Mouse (Mus musculus): ENCODE measurements around the gene Rpl29.

The Rpl29 gene

DNA sequence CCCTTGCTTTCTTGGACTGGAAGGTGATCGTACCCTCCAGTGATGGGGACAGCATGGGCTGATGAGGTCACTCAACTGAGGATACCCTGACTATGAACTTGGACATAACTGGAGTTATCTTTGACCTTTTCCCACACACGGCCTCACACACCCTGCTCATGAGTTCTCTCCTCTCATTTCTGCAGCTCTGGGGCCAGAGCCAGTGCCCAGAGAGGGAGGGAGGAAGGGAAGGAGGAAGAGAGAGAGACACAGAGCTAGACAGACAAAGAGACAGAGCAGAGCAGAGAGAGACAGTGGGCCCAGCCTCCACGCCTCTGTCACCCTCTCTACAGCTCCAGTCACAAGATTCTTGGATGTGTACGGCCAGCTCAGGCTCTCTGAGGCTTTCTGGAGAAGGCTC is 43.1 kb downstream of the Rpl29 start:
- no peak for DNase-seq (ENCODE audit: low read depth in 1 of 2, low spot score in 2 of 2)

DNA sequence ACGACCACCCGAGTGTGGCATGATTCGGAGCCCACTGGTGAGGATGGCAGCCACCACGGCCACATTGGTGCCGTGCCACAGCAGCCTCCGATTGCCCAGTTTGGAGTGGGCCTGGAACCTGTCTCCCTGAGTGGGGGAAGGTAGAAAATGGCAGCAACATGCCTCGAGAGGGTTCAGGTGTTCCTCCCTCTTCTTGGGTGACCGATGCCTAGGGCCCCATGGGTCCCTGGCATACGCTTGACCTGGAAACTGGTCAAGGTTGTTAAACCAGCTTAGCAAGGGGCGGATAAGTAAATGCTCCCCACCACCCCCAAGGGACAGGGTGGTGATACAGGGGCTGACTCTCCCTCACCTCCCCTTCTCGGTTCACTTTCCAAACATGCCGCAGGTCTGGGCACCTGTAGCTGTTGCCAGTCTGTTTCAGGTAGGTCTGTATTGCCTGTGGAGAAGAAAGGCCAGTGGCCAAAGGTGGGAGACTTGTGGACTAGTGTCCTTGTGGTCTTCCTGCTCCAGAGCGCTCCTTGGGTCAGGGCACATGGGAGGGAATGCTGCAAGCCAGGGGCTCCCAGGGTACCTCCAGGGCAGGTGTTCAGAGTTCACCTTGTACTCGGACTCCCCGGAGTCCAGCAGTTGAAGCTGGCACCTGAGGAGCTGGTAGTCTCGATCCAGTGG is 44.0 kb downstream of the Rpl29 start:
- DNase-seq (ENCODE audit: low read depth in 1 of 2, low spot score in 2 of 2) = no peak

DNA sequence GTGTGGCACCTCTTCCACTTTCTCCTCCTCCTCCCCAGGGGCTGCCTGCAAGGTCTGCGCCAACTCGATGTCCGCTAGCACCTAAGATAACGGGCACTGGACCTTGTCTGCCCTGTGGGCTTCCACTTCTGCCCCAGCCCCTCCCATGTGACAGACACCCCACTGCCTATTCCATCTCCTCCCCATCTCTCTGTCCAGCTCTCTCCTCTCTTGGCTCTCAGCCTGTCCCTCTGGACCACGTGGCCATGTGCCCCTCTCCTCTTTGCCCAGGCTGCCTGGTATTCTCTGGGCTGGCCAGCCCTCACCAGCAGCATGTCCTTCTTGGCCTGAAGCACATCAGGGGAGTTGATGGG is 44.5 kb downstream of the Rpl29 start:
- no peak for DNase-seq (ENCODE audit: low read depth in 1 of 2, low spot score in 2 of 2)

DNA sequence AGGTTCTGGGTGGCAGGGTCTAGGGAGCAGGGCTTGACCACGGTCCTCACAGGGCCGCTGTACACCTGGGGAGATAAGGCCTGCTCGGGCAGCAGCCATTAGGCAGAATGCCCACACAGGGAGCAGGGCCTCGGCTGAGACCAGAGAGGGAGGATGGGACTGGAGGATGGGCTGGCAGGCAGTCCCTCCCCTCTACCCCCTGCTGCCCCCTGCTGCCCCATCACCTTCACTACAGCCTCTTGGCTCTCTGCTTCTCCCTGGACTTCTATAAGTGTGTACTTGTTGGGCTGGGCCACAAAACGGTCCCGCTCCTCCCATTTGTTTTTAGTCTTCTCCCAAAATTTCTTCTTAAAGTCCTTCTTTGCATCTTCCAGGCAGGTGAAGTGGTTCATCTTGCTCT is 45.2 kb downstream of the Rpl29 start:
- no peak for DNase-seq (ENCODE audit: low read depth in 1 of 2, low spot score in 2 of 2)

DNA sequence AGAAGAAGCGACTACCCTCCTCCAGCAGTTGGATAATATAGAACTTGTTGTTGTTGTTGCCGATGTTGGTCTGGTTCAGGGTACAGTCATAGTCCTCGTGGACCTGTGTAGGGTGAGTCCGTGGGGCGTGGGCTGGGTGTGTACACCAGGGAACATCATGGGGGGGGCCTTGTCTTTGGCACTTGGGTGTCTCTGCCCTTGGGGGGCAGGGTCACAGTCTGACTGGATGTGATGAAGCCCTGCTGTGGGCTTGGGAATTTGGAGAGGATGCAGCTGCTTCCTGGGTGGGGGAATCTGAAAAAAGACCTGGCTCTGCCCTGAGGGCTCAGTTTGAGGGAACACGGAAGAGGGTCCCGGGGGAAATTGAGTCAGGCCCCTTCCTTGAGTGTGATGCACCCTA is 45.8 kb downstream of the Rpl29 start:
- DNase-seq (ENCODE audit: low read depth in 1 of 2, low spot score in 2 of 2) = no peak

DNA sequence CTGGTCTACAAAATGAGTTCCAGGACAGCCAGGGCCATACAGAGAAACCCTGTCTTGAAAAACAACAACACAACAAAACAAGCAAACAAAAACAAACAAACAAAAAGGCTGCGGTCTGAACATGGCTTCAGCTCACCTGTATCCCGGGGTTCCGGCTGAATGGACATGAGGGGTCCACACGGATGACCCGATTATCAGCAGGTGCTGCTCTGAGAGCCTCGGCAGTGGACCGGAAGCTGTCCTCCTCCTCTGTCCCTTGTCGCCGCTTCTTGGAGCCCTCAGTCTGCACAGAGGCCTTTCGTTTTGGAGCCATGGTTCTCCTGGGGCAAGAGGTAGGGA is 46.4 kb downstream of the Rpl29 start, which contains the start of gene Rrp9:
Rrp9 (plus strand) TSS at position 301 of the 339 bp plus-strand sequence.
- DNase-seq (ENCODE audit: low read depth in 1 of 2, low spot score in 2 of 2) = no peak

DNA sequence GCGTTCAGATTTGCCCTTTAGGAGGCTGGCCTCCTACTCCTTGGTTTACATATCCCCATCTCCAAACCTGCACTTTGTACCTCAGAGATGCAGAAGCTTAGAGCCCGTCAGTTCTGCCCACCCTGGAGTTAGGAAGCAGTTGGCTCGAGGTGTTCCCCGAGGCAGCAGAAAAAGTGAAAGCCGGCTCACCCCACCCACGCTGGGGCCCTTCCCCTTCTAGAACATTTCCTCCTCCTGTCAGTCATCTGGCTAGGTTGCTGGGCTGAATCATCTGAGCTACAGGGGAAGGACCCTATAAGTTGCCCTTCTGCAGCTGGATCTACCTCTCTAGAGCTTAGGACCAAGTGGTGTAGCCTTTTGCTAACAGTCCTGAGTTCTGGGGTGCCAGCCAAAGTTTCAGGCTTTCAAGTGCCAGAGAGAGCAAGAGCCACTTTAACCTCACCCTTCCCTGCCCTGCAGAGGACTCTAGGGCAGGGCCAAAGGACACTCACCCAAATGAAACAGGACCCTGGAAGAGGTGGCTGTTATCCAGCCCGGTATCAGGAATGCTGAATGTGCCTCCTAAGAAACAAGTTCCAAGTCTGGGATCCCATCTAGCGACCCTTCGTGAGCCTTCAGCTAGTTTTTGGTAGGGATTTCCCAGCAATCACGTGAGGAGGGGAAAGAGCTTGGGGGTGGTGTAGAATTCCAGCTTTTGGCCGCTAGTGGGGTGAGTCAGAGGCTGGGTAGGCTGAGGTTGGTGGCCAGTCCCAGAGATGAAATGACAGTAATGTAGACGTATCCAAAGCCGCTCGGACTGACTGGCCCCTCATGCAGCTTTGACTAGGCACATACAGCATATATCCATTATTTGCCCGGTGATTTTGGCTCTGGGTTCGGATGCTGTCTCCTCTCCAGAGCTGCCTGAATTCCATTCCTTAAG is 47.0 kb downstream of the Rpl29 start:
- DNase-seq (ENCODE audit: low read depth in 1 of 2, low spot score in 2 of 2) = peak in 1 of 2 experiments; percentile 49

DNA sequence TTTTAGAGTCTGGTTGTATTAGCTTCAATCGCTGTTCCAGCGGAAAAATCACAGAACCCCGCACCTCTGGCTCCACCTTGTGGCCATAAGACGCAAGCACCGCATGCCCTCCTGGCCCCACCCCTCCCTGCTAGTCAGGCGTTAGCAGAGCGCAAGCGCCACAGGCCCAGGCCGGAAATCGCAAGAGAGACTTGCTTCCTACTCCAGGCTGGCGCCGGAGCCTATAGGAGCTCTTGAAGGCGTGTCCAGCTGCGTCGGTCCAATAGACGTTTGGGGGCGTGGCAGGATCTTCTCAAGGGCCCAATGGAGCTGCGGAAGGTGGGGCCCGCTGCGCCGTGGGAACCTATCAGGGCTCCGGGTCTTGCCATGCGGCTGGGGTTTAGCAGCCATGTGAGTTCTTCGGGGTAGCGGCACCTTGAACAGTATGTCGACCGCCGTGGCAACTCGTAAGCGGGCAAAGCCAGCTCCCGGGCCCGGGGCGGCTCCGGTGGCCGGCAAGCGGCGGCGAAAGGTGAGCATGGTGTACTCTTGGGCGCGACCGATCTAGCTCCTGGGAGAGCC is 47.8 kb downstream of the Rpl29 start, which contains the start of gene Parp3:
Parp3 (minus strand) TSS at position 26 of the 561 bp plus-strand sequence.
- DNase-seq (ENCODE audit: low read depth in 1 of 2, low spot score in 2 of 2) = peak; percentile 97 to 99

DNA sequence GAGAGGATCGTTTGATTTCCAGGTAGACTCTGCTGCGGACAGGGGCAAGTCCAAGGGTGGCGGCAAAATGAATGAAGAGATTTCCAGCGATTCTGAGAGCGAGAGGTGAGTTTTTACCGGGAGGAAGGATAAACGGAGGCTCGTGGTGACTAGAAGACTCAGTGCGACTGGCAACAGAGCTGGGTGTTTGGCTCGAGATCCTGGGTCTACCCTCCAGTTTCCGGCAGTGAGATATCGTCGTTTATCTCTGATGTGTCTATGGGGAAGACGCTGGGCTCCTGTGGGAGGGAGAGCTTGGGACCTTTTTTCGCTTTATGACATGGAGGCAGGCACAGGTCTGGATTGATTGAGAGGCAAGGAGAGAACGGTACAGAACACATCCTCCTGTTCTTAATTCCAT is 48.4 kb downstream of the Rpl29 start:
- no peak for DNase-seq (ENCODE audit: low read depth in 1 of 2, low spot score in 2 of 2)

DNA sequence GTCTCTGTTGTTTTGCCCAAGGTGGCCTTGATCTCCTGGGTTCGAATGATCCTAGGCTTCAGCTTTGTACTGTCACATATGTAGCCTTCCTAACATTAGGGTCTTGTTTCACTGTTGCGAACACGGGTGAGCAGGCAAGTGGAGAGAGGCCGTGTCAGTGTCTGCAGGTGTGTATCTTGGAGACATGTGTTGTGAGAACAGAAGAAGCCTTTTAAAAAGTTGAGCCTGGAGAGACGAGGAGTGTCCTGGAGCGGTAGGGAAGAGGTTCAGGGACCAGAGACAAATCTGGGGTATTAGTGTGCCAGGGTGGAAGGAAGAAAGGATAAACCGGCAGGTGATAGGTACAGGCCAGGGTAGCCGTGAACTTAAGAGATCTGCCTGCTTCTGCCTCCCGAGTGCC is 48.8 kb downstream of the Rpl29 start:
- no peak for DNase-seq (ENCODE audit: low read depth in 1 of 2, low spot score in 2 of 2)

DNA sequence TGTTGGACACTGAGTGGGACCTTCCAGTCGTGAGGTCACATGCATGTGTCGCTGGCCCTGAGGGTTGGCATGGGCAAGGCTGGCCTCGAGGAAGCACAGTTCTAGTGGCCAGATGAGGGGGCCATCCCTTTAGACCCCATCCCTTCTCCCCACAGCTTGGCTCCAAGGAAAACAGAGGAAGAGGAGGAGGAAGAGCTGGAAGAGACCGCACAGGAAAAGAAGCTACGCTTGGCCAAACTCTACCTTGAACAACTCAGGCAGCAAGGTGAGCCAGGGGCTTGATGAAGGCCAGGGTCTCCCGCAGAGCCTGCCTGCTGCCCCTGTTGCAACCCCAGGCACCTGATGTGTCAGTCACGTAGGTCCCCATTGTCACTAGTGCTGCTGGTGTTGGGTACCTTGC is 51.3 kb downstream of the Rpl29 start:
- no peak for DNase-seq (ENCODE audit: low read depth in 1 of 2, low spot score in 2 of 2)

DNA sequence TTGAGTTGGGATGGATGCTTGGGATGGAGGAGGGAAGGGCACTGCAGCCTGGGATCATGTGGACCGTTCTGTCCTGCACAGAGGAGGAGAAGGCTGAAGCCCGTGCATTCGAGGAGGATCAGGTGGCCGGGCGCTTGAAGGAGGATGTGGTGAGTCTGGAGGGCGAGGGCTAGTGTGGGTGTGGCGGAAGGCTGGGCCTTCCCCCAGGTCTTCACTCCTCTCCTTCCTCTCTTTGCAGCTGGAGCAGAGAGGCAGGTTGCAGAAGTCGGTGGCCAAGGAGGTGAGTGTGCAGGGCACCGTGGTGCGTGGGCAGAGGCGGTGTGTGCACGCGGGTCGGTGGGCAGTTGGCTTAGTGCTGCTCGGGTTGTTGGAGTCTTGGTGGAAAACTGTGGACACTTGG is 51.8 kb downstream of the Rpl29 start:
- peak in 1 of 2 experiments; percentile 1 for DNase-seq (ENCODE audit: low read depth in 1 of 2, low spot score in 2 of 2)

All from monocyte, adult 2 months (primary cell).